ENCODE assay signal across 8 mouse cellular contexts in genomic region chr4:134081730-134082386, GRCm38 (mm10). TPM values are rescaled to one million over a fixed set of nuclear protein-coding genes. Genes with fewer than 3 reads are reported as not detected.
DNase-seq lines count a peak whose midpoint lies in the region; ATAC-seq and TF ChIP-seq lines count a peak whose summit lies in the region.

No protein-coding gene starts in this region.

- peaks cover 12% of the 10 kb centered on the region for H3K4me1 ChIP-seq in forebrain, embryonic 13.5 days
- H3K4me1 ChIP-seq in hindbrain, postnatal 0 days (ENCODE audit: insufficient read depth, low read length): peaks cover 3% of the 10 kb centered on the region; the same call in 1 of the 2 replicates
- peaks cover 24% of the 10 kb centered on the region for H3K4me1 ChIP-seq in megakaryocyte, embryonic 14.5 days

- TF ChIP-seq CTCF in hindbrain, postnatal 0 days (IDR thresholded peaks at IDR 0.05; ENCODE audit: low read depth): no peak

- peak overlapping the region; percentile 43 for H3K9ac ChIP-seq in forebrain, embryonic 13.5 days
- H3K9ac ChIP-seq in hindbrain, postnatal 0 days (replicated peaks; ENCODE audit: low read length): peak overlapping the region; percentile 45

- H3K27me3 ChIP-seq in forebrain, embryonic 13.5 days: peaks cover 33% of the 10 kb centered on the region
- H3K27me3 ChIP-seq in hindbrain, postnatal 0 days (ENCODE audit: insufficient read depth, low read length): no peaks in the 10 kb centered on the region
- peaks cover 62% of the 10 kb centered on the region for H3K27me3 ChIP-seq in megakaryocyte, embryonic 14.5 days (replicated peaks)

- peak overlapping the region; percentile 71 for H3K4me2 ChIP-seq in forebrain, embryonic 13.5 days
- peak overlapping the region; percentile 70 for H3K4me2 ChIP-seq in hindbrain, postnatal 0 days (ENCODE audit: low read depth, low read length)

- H3K9me3 ChIP-seq in forebrain, embryonic 13.5 days (replicated peaks): no peaks in the 10 kb centered on the region
- H3K9me3 ChIP-seq in hindbrain, postnatal 0 days (ENCODE audit: low read length): no peaks in the 10 kb centered on the region
- H3K9me3 ChIP-seq in megakaryocyte, embryonic 14.5 days: peaks cover 5% of the 10 kb centered on the region

- peak; percentile 75 for DNase-seq in MN1 (ENCODE audit: low spot score)
- DNase-seq in hindbrain, postnatal 0 days (ENCODE audit: low spot score): peak; percentile 72
- peak; percentile 45 to 70 for DNase-seq in left cerebral cortex, adult 9 months (ENCODE audit: low spot score in 2 of 2)
- peak; percentile 67 to 69 for DNase-seq in right cerebral cortex, postnatal 10 days (ENCODE audit: low spot score in 2 of 2)
- peak; percentile 77 to 81 for DNase-seq in urinary bladder, postnatal 36 days (ENCODE audit: low spot score in 2 of 2)

- ATAC-seq in cerebellum, adult (ENCODE audit: insufficient number of reproducible peaks, low FRiP score, low TSS enrichment): peak; percentile 36; the same call in 1 of the 2 replicates
- ATAC-seq in forebrain, embryonic 13.5 days: peak; percentile 36
- ATAC-seq in hindbrain, postnatal 0 days: peak; percentile 85

- peak overlapping the region; percentile 42 for H3K4me3 ChIP-seq in forebrain, embryonic 13.5 days
- peak overlapping the region; percentile 47 for H3K4me3 ChIP-seq in hindbrain, postnatal 0 days (ENCODE audit: low read length)
- H3K4me3 ChIP-seq in megakaryocyte, embryonic 14.5 days (replicated peaks): peak overlapping the region; percentile 90

- no peaks in the 10 kb centered on the region for H3K36me3 ChIP-seq in forebrain, embryonic 13.5 days (ENCODE audit: poor library complexity, severe bottlenecking)
- H3K36me3 ChIP-seq in hindbrain, postnatal 0 days (ENCODE audit: insufficient read depth, low read length): no peaks in the 10 kb centered on the region
- no peaks in the 10 kb centered on the region for H3K36me3 ChIP-seq in megakaryocyte, embryonic 14.5 days (replicated peaks; ENCODE audit: low read length)

- under 1% methylated on average over 41 of the region's 41 CpGs for WGBS in forebrain, embryonic 13.5 days
- 1% methylated on average over 41 of the region's 41 CpGs for WGBS in hindbrain, postnatal 0 days

- H3K27ac ChIP-seq in forebrain, embryonic 13.5 days: no peak overlapping the region
- H3K27ac ChIP-seq in hindbrain, postnatal 0 days: no peak overlapping the region

RNA-seq across cellular contexts. Expression of gene Cd52, which starts 13.0 kb away (rescaled TPM):
- polyA plus RNA-seq in forebrain, embryonic 13.5 days (2015; fragmentation: Nextera tagmentation; extraction: Ambion mirVana): 2.2 and 2.6 TPM in 2 replicates
- not detected in 2 replicates for total RNA-seq in hindbrain, postnatal 0 days (2014; rRNA removed)
- polyA plus RNA-seq in hindbrain, postnatal 0 days (2015; fragmentation: Nextera tagmentation; extraction: Ambion mirVana): 2.7 TPM in 2 replicates
- polyA plus RNA-seq in megakaryocyte, embryonic 14.5 days (2012; ENCODE audit: insufficient read depth, low replicate concordance): 77.0 and 307 TPM in 2 replicates

RNA-seq across cellular contexts. Expression of gene Ubxn11, which starts 20.5 kb away (rescaled TPM):
- polyA plus RNA-seq in forebrain, embryonic 13.5 days (2015; fragmentation: Nextera tagmentation; extraction: Ambion mirVana): 6.2 and 9.4 TPM in 2 replicates
- 3.5 and 8.9 TPM in 2 replicates for total RNA-seq in hindbrain, postnatal 0 days (2014; rRNA removed)
- 14.0 and 14.6 TPM in 2 replicates for polyA plus RNA-seq in hindbrain, postnatal 0 days (2015; fragmentation: Nextera tagmentation; extraction: Ambion mirVana)
- polyA plus RNA-seq in megakaryocyte, embryonic 14.5 days (2012; ENCODE audit: insufficient read depth, low replicate concordance): 69.8 and 175 TPM in 2 replicates

RNA-seq across cellular contexts. Expression of gene Crybg2, which starts 21.2 kb away (rescaled TPM):
- polyA plus RNA-seq in forebrain, embryonic 13.5 days (2015; fragmentation: Nextera tagmentation; extraction: Ambion mirVana): 0.47 and 0.53 TPM in 2 replicates
- 1.7 and 2.8 TPM in 2 replicates for total RNA-seq in hindbrain, postnatal 0 days (2014; rRNA removed)
- 5.9 and 6.7 TPM in 2 replicates for polyA plus RNA-seq in hindbrain, postnatal 0 days (2015; fragmentation: Nextera tagmentation; extraction: Ambion mirVana)
- not detected in 2 replicates for polyA plus RNA-seq in megakaryocyte, embryonic 14.5 days (2012; ENCODE audit: insufficient read depth, low replicate concordance)

RNA-seq across cellular contexts. Expression of gene Zfp683, which starts 28.2 kb away (rescaled TPM):
- not detected in 2 replicates for polyA plus RNA-seq in forebrain, embryonic 13.5 days (2015; fragmentation: Nextera tagmentation; extraction: Ambion mirVana)
- total RNA-seq in hindbrain, postnatal 0 days (2014; rRNA removed): not detected in 2 replicates
- polyA plus RNA-seq in hindbrain, postnatal 0 days (2015; fragmentation: Nextera tagmentation; extraction: Ambion mirVana): not detected in 2 replicates
- polyA plus RNA-seq in megakaryocyte, embryonic 14.5 days (2012; ENCODE audit: insufficient read depth, low replicate concordance): not detected in 2 replicates

RNA-seq across cellular contexts. Expression of gene Sh3bgrl3, which starts 46.7 kb away (rescaled TPM):
- polyA plus RNA-seq in forebrain, embryonic 13.5 days (2015; fragmentation: Nextera tagmentation; extraction: Ambion mirVana): 285 TPM in 2 replicates
- total RNA-seq in hindbrain, postnatal 0 days (2014; rRNA removed): 220 and 259 TPM in 2 replicates
- polyA plus RNA-seq in hindbrain, postnatal 0 days (2015; fragmentation: Nextera tagmentation; extraction: Ambion mirVana): 553 and 564 TPM in 2 replicates
- polyA plus RNA-seq in megakaryocyte, embryonic 14.5 days (2012; ENCODE audit: insufficient read depth, low replicate concordance): 1,646 and 1,679 TPM in 2 replicates

Comparison
In these comparisons a context has a peak if more than half of its experiments do, and no peak if none do; other contexts are left out.
1. RNA of gene Cd52, which starts 13.0 kb away (polyA plus RNA-seq): 77.0 to 307 TPM in megakaryocyte, embryonic 14.5 days; 2.7 TPM in hindbrain, postnatal 0 days and 2.2 to 2.6 TPM in forebrain, embryonic 13.5 days; every median in the first group is over 10 times any median in the second.
2. Peak in every context shown above with its lines, with median percentiles within 50 percentile points of each other: DNase-seq, ATAC-seq and H3K4me3 ChIP-seq.